Mouse (Mus musculus) erythroblast, embryonic 14.5 days (primary cell): ENCODE measurements around the gene Ints3.

Source experiments
- GATA1 ChIP-seq: IDR thresholded peaks from 2 replicates; pipeline ENCODE4 v1.6.1; 2012; ENCODE audit warnings: low read length, inconsistent platforms, mixed read lengths
- TAL1 ChIP-seq: IDR thresholded peaks from 3 replicates; pipeline ENCODE4 v1.6.1; 2012; ENCODE audit warnings: low read length, inconsistent platforms, mixed read lengths

GRCm38 (mm10) chr3:90388726-90389510, 44.5 kb downstream of the Ints3 start:
- TF ChIP-seq GATA1 (no peak), TAL1 (no peak)
